Mouse (Mus musculus) limb, embryonic 12.5 days (tissue): ENCODE measurements around the gene Napsa. TPM values are rescaled to one million over a fixed set of nuclear protein-coding genes. Genes with fewer than 3 reads are reported as not detected.

Source experiments
- ATAC-seq: fragments of 200-750 bp; cut with Nextera tagmentation; 2 replicates; pipeline ENCODE4 v1.8.0; 2017; ENCODE audit warnings: low read depth, moderate TSS enrichment; ENCODE audit not compliant: insufficient number of reproducible peaks, insufficient read depth, low FRiP score, low TSS enrichment
- H3K27ac ChIP-seq: fragments of 300-500 bp; sonication (generic); 2 replicates; pipeline ENCODE4 v1.5.1; 2016; ENCODE audit warnings: mild to moderate bottlenecking, moderate library complexity
- H3K27me3 ChIP-seq: fragments of 300-500 bp; sonication (generic); 2 replicates; pipeline ENCODE4 v1.6.1; 2016; ENCODE audit warnings: mild to moderate bottlenecking, moderate library complexity
- H3K36me3 ChIP-seq: fragments of 300-500 bp; sonication (generic); 2 replicates; pipeline ENCODE4 v1.6.1; 2016; ENCODE audit warnings: mild to moderate bottlenecking, moderate library complexity
- H3K4me1 ChIP-seq: fragments of 300-500 bp; sonication (generic); replicated peaks from 2 replicates; pipeline ENCODE4 v1.6.1; 2016
- H3K4me2 ChIP-seq: fragments of 300-500 bp; sonication (generic); 2 replicates; pipeline ENCODE4 v1.6.1; 2016; ENCODE audit warnings: mild to moderate bottlenecking, moderate library complexity
- H3K4me3 ChIP-seq: fragments of 300-500 bp; sonication (generic); replicated peaks from 2 replicates; pipeline ENCODE4 v1.5.1; 2016; ENCODE audit warnings: mild to moderate bottlenecking
- H3K9ac ChIP-seq: fragments of 300-500 bp; sonication (generic); replicated peaks from 2 replicates; pipeline ENCODE4 v1.6.1; 2016; ENCODE audit warnings: mild to moderate bottlenecking, moderate library complexity
- H3K9me3 ChIP-seq: fragments of 300-500 bp; sonication (generic); 2 replicates; pipeline ENCODE4 v1.6.1; 2016; ENCODE audit warnings: mild to moderate bottlenecking, moderate library complexity
- WGBS: fragments of 180-500 bp; shearing (Covaris S2); methylation state at CpG from one replicate; pipeline ENCODE4 v1.1.7; 2016; 5-methylcytosine and 5-hydroxymethylcytosine counted together
- polyA plus RNA-seq: library from polyadenylated mRNA; unstranded; fragments of >200 nt; fragmentation: Nextera tagmentation; extraction: Ambion mirVana; gene quantifications from 2 replicates; pipeline ENCODE4 v1.2.1, GENCODE M21; 2016

Napsa gene
- polyA plus RNA-seq, 1 experiment from 2014 or later: 0.83 TPM

DNA sequence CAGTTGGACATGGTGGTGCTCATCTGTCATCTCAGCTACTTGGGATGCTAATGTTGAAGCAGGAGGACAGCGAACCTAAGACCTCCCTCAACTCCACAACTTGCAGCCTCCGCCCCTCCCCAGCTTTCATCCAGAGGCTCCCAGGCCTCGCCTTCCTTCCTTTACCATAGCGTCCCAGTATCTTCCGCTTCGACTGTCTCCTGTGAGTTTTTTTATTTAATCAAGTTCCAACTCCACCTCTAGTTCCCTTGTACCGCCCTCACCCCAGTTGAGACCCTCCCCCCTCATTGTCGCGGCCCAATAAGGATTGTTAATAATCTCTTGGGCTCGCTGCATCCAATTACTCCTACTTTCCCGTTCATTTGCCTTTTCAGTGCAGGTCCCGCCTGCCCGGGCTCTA is 17.8 kb downstream of the Napsa start:
- H3K9me3 ChIP-seq: no peaks in the 10 kb centered on the region
- H3K27ac ChIP-seq: no peak overlapping the region
- H3K4me3 ChIP-seq: peak overlapping the region; percentile 63
- no peak for ATAC-seq
- peaks cover 98% of the 10 kb centered on the region for H3K27me3 ChIP-seq
- H3K4me1 ChIP-seq: peaks cover 50% of the 10 kb centered on the region
- no peaks in the 10 kb centered on the region for H3K36me3 ChIP-seq
- WGBS: 2% methylated on average over 13 of the region's 13 CpGs
- peak overlapping the region; percentile 99 for H3K4me2 ChIP-seq
- no peak overlapping the region for H3K9ac ChIP-seq

DNA sequence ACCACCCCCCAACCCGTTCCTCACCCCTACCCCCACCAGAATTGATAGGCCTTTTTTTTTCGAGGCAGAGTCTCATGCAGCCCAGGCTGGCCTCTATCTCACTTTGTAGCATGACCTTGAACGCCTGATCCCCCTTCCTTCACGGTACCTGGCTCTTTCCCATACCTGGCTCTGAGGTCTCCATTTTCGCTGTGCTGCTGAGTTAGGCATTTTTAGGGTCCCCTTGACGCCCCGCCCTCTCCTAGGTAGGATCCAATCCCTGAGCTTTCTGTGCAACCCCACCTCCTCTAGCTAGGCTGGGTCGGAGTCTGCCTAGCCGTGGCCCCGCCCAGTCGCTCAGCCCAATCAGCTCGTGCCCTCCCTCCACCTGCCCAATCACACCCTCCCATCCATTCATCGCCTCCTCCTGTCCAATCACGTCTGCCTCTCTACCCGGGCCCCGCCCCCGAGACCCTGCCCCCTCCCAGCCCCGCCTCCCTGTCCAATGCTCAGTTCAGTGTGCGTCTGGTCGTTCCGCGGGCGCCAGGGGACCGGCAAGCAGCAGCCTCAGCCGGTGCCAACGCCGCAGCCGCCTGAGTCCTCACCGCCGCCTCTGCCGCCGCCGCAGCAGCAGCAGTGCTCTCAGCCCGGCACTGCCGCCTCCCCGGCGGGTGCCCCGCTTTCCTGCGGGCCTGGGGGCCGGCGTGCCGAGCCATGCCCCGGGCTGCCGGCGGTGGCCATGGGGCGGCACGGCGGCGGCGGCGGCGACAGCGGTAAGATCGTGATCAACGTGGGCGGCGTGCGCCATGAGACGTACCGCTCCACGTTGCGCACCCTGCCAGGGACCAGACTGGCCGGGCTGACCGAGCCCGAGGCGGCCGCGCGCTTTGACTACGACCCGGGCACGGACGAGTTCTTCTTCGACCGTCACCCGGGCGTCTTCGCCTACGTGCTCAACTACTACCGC is 18.5 kb downstream of the Napsa start, which contains the start of gene Kcnc3:
Gene Kcnc3 (plus strand): TSS at position 263 of the 946 bp plus-strand sequence.
- Histone ChIP-seq H3K27me3 (peaks cover 91% of the 10 kb centered on the region), H3K9ac (peak within 1 kb of the TSS; percentile 54)

DNA sequence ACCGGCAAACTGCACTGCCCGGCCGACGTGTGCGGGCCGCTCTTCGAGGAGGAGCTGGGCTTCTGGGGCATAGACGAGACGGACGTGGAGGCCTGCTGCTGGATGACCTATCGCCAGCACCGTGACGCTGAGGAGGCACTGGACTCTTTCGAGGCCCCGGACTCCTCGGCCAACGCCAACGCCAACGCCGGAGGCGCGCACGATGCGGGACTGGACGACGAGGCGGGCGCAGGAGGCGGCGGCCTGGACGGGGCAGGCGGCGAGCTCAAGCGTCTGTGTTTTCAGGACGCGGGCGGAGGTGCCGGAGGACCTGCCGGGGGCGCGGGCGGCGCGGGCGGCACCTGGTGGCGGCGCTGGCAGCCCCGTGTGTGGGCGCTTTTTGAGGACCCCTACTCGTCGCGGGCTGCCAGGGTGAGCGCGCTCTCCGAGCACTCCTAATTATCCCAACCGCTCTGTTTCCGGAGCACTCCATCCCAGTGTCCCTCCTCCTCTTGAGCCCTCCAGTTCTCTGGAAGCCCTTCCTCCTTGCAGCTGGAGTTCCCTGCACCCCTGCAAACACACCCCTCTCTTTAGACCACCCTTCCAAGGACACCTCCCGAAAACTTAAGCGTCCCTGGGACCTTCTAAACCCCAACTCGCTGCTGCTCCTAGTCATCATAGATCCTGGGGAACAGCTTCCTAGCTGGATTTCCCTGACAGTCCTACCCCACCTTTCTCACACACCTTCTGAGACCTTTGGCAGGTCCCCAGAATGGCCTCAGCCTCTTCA is 19.4 kb downstream of the Napsa start:
- H3K27me3 ChIP-seq: peaks cover 82% of the 10 kb centered on the region
- no peak for ATAC-seq
- H3K4me1 ChIP-seq: peaks cover 50% of the 10 kb centered on the region
- no peaks in the 10 kb centered on the region for H3K36me3 ChIP-seq
- H3K27ac ChIP-seq: no peak overlapping the region
- peak overlapping the region; percentile 63 for H3K4me3 ChIP-seq
- no peaks in the 10 kb centered on the region for H3K9me3 ChIP-seq
- under 1% methylated on average over 60 of the region's 60 CpGs for WGBS
- peak overlapping the region; percentile 54 for H3K9ac ChIP-seq
- peak overlapping the region; percentile 99 for H3K4me2 ChIP-seq

More for the DNA sequence above, 18.5 kb downstream of the Napsa start, which contains the start of gene Kcnc3:
- peaks cover 50% of the 10 kb centered on the region for H3K4me1 ChIP-seq
- ATAC-seq: peak; percentile 90
- H3K4me2 ChIP-seq: peak within 1 kb of the TSS; percentile 99
- H3K27ac ChIP-seq: no peak within 1 kb of the TSS
- H3K9me3 ChIP-seq: no peaks in the 10 kb centered on the region
- WGBS: under 1% methylated on average over 77 of the region's 80 CpGs
- peak within 1 kb of the TSS; percentile 63 for H3K4me3 ChIP-seq
- no peaks in the 10 kb centered on the region for H3K36me3 ChIP-seq

DNA sequence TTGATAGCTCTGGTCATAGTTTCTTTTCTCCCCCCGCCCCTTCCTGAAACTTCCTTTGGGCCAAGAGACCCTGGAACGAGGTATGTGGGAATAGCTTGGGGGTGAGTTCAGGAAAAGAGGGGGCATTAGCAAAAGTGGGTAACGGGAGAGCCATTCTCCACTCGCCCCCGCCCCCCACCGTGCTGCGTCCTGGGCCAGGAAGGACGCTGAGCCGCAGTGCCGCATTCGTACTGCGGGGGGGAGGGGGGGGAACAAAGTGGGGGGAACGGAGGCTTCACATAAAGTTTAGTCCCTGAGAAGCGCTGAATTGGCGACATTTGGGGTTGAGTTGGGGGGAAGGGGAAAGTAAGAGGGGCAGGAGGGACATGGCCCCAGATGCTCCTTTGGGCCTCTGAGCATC is 20.9 kb downstream of the Napsa start:
- Histone ChIP-seq H3K4me1 (peaks cover 41% of the 10 kb centered on the region), H3K27ac (no peak overlapping the region), H3K9me3 (no peaks in the 10 kb centered on the region), H3K27me3 (peaks cover 67% of the 10 kb centered on the region), H3K4me3 (no peak overlapping the region), H3K9ac (no peak overlapping the region), H3K36me3 (no peaks in the 10 kb centered on the region), H3K4me2 (no peak overlapping the region)
- ATAC-seq: no peak
- WGBS: 3% methylated on average over 15 of the region's 15 CpGs

DNA sequence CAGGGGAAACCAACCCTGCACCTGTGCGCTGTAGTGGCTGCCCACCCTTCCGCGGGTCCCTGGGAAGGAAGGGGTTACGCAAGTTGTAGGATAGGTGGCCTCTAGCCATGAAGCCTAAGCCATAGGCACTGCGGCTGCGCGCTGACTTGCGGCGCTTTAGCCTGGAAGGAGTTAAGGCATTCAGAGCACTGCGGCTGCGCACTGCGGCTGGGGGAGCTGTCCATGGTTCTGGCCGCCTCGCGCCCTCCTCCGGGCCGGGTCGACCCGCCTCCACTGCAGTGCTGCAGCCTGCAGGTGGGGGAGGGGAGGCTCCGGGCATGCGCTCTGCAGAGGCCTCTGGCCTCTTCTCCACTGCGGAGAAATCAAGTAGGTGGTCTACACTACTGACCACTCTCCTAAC is 21.6 kb downstream of the Napsa start:
- no peaks in the 10 kb centered on the region for H3K9me3 ChIP-seq
- 0% methylated on average over 21 of the region's 22 CpGs for WGBS
- peak overlapping the region; percentile 6; the same call in 1 of the 2 replicates for H3K4me3 ChIP-seq
- H3K9ac ChIP-seq: no peak overlapping the region
- H3K27ac ChIP-seq: no peak overlapping the region
- peaks cover 60% of the 10 kb centered on the region for H3K27me3 ChIP-seq
- ATAC-seq: 0 out of 2 replicates have a peak, but pooled peaks have one; percentile 13
- peaks cover 34% of the 10 kb centered on the region for H3K4me1 ChIP-seq
- peak overlapping the region; percentile 27; the same call in 1 of the 2 replicates for H3K4me2 ChIP-seq
- H3K36me3 ChIP-seq: no peaks in the 10 kb centered on the region

DNA sequence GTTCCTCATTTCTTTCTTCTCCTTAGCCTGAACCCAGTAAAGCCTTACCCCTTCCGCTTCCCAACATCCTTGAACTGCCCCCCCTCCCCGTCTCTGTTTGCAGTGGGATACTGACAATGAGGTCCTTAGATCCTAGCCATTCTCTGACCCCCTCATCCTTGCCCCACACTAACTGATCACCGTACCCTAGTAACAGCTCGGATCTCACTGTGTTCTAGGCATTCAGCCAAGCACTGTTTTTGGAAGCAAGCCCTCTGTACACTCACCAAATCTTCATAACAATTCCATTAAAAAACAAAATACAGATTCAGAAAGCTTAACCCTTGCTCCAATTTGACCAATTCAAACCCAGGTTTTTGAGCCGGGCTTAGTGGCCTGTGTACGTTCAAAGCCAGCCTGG is 22.1 kb downstream of the Napsa start:
- H3K36me3 ChIP-seq: no peaks in the 10 kb centered on the region
- no peak overlapping the region for H3K4me3 ChIP-seq
- H3K27ac ChIP-seq: no peak overlapping the region
- no peak for ATAC-seq
- no peak overlapping the region for H3K9ac ChIP-seq
- no peaks in the 10 kb centered on the region for H3K9me3 ChIP-seq
- 72% methylated on average over 6 of the region's 6 CpGs for WGBS
- H3K4me2 ChIP-seq: no peak overlapping the region
- peaks cover 55% of the 10 kb centered on the region for H3K27me3 ChIP-seq
- H3K4me1 ChIP-seq: peaks cover 30% of the 10 kb centered on the region

DNA sequence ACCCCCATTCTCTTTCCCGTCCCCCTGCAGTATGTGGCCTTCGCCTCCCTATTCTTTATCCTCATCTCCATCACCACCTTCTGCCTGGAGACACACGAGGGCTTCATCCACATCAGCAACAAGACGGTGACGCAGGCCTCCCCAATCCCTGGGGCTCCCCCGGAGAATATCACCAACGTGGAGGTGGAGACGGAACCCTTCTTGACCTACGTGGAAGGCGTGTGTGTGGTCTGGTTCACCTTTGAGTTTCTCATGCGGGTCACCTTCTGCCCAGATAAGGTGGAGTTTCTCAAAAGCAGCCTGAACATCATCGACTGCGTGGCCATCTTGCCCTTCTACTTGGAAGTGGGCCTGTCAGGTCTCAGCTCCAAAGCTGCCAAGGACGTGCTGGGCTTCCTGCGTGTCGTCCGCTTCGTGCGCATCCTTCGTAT is 23.0 kb downstream of the Napsa start:
- Histone ChIP-seq H3K9ac (no peak overlapping the region), H3K27ac (no peak overlapping the region), H3K4me2 (no peak overlapping the region), H3K4me3 (no peak overlapping the region), H3K9me3 (no peaks in the 10 kb centered on the region), H3K27me3 (peaks cover 54% of the 10 kb centered on the region), H3K4me1 (peaks cover 25% of the 10 kb centered on the region), H3K36me3 (no peaks in the 10 kb centered on the region)
- ATAC-seq: no peak
- WGBS: 92% methylated on average over 20 of the region's 20 CpGs

DNA sequence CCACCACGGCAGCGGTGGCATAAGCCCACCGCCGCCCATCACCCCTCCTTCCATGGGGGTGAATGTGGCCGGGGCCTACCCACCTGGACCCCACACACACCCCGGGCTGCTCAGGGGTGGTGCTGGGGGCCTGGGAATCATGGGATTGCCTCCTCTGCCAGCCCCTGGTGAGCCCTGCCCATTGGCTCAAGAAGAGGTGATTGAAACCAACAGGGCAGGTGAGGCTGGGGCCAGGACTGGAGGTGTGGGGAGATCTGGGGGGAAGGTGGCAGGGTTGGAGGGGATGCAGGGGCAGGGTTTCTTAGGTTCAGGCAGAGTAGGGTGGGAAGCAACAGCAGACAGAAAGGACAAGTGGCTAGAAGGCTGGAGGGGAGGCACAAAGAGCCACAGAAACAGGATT is 23.9 kb downstream of the Napsa start:
- no peak overlapping the region for H3K27ac ChIP-seq
- peaks cover 22% of the 10 kb centered on the region for H3K4me1 ChIP-seq
- H3K9ac ChIP-seq: no peak overlapping the region
- no peak for ATAC-seq
- no peaks in the 10 kb centered on the region for H3K9me3 ChIP-seq
- H3K4me3 ChIP-seq: no peak overlapping the region
- 89% methylated on average over 6 of the region's 6 CpGs for WGBS
- no peaks in the 10 kb centered on the region for H3K36me3 ChIP-seq
- peaks cover 54% of the 10 kb centered on the region for H3K27me3 ChIP-seq
- no peak overlapping the region for H3K4me2 ChIP-seq

DNA sequence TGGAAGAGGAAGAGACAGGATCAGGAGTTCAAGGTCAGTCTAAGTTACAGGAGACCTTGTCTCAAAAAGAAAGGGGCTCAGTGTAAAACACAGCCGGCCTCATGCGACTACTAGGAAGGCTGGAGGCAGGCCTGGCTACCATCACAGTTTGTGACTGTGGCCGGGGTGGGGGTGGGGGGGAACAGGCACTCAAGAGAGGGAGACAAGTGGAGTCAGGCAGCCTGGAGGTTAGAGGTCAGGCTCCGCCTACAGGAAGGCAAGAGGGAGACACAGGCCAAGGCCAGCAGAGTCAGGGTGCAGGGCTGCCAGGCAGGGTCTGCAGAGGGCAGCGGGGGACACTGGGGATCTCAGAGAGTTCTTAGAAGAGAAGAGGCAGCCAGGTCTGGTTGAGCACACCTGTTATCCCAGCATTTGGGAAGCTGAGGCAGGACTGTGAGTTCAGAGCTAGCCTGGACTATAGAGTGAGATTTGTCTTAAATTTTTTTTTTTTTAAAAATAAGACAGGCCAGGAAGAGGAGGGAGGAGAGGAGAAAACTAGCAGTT is 24.9 kb downstream of the Napsa start:
- Histone ChIP-seq H3K4me2 (no peak overlapping the region), H3K9ac (no peak overlapping the region), H3K4me1 (peaks cover 17% of the 10 kb centered on the region), H3K9me3 (no peaks in the 10 kb centered on the region), H3K4me3 (no peak overlapping the region), H3K27me3 (peaks cover 54% of the 10 kb centered on the region), H3K27ac (no peak overlapping the region), H3K36me3 (no peaks in the 10 kb centered on the region)
- WGBS: 35% methylated on average over 5 of the region's 5 CpGs
- ATAC-seq: no peak

DNA sequence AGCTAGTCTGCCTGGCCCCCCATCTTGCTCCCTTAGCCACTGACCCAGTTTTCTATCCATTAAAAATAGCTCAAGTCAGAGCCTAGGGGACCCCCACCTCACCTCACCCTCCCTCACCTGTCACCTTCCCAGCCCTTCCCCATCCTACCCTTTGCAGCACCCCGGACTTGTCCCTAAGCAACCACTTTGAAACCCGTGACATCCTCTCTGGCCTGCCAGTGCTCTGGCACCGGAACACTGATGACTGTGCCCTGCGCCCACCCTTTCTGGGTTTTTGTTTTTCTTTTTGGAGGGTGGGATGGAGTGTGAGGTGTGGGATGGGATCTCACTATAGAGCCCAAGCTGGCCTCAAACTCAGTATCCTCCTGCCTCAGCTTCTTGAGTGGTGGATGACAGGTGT is 25.5 kb downstream of the Napsa start:
- WGBS: 85% methylated on average over 4 of the region's 4 CpGs
- H3K9ac ChIP-seq: no peak overlapping the region
- no peak for ATAC-seq

DNA sequence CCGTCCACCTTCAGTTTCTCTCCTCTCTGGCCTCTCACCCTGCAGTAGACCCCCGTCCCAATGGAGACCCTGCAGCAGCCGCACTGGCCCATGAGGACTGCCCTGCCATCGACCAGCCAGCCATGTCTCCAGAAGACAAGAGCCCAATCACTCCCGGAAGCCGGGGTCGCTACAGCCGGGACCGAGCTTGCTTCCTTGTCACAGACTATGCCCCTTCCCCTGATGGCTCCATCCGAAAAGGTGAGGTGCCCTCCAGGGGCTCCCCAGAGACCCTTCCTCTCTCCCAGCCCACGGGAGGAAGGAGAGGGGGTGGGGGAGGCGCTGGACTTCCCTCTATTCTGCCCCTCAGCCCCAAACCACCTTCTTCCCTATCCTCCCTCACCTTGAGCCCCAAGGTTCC is 26.2 kb downstream of the Napsa start:
- H3K4me2 ChIP-seq: no peak overlapping the region
- no peak overlapping the region for H3K27ac ChIP-seq
- ATAC-seq: no peak
- H3K36me3 ChIP-seq: no peaks in the 10 kb centered on the region
- no peak overlapping the region for H3K9ac ChIP-seq
- WGBS: 85% methylated on average over 12 of the region's 12 CpGs
- no peaks in the 10 kb centered on the region for H3K9me3 ChIP-seq
- H3K27me3 ChIP-seq: peaks cover 54% of the 10 kb centered on the region
- no peak overlapping the region for H3K4me3 ChIP-seq
- H3K4me1 ChIP-seq: peaks cover 19% of the 10 kb centered on the region

More for the DNA sequence above, 25.5 kb downstream of the Napsa start:
- no peaks in the 10 kb centered on the region for H3K9me3 ChIP-seq
- H3K4me1 ChIP-seq: peaks cover 21% of the 10 kb centered on the region
- no peak overlapping the region for H3K4me2 ChIP-seq
- no peak overlapping the region for H3K27ac ChIP-seq
- H3K36me3 ChIP-seq: no peaks in the 10 kb centered on the region
- no peak overlapping the region for H3K4me3 ChIP-seq
- H3K27me3 ChIP-seq: peaks cover 54% of the 10 kb centered on the region
